Mouse (Mus musculus) liver, adult 10 weeks (tissue): Measurements from ENCODE around the gene Mfsd4b3. TPM values are rescaled to one million over a fixed set of nuclear protein-coding genes. Genes with fewer than 3 reads are reported as not detected.

ENCODE experiments used
- polyA plus RNA-seq: library from polyadenylated mRNA; stranded (reverse); fragments of 350-450 nt; fragmentation: Illumina TruSeq; extraction: RNeasy Lipid Tissue Mini Kit (QIAGEN cat#74804); gene quantifications from one replicate; pipeline ENCODE4 v1.2.3, GENCODE M21; 2014; ENCODE audit warnings: low read depth, low replicate concordance

Gene Mfsd4b3
- 20.1 TPM for polyA plus RNA-seq

DNA sequence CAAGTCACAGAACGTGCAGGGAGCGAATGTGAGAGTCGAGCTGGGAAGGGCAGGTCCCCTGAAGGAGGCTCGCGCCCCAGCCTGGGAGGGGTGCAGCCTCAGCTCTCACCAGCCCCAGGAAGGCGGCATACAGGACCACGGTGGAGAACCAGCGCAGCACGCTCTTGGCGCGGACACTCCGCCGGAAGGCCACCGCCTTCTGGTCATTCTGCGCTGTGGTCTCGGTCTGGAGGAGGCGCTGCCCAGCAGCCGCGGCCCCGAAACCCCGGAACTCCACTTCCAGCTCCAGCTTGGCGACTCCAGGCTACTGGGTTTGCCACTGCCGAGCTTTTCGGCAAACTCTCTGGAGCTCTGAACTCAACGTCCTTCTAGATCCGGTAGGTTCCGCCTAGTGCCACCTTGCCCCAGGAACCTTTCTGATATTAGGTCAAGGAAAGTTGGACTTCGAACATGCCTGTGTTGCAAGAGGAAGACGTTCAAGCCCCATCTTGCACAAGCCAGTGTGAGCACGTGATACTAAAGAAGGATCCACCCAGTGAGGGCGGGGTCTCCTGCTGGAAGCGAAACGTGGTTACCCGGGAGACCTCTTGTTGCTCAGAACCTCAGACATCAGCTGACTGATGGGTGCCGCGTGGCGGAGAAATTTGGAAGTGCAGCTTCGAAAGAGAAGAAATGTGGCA lies at the start of gene Mfsd4b3:
TSS of gene Mfsd4b3 (minus strand) at position 393 of the 680 bp plus-strand sequence.

DNA sequence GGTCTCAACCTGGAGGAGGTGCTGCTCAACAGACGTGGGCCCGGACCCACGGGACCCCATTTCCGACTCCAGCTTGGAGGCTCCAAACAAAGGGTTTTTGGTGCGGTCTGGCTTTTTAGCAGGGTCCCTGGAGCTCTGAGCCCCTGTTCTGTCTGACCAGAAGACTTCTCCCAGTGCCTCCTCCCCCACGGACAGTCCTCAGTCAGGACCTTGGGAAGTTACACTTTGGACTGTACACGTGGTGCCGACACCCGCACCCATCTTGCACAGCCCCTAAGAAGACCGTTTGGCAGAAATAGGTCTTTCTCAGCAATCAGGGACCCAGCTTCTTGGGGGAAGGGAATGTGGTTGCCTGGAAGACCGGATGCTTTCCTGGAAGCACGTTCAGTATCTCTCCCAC lies 26.5 kb upstream of the Mfsd4b3 start, which contains the start of gene Mfsd4b5:
TSS of gene Mfsd4b5 (minus strand) at position 181 of the 400 bp plus-strand sequence.

DNA sequence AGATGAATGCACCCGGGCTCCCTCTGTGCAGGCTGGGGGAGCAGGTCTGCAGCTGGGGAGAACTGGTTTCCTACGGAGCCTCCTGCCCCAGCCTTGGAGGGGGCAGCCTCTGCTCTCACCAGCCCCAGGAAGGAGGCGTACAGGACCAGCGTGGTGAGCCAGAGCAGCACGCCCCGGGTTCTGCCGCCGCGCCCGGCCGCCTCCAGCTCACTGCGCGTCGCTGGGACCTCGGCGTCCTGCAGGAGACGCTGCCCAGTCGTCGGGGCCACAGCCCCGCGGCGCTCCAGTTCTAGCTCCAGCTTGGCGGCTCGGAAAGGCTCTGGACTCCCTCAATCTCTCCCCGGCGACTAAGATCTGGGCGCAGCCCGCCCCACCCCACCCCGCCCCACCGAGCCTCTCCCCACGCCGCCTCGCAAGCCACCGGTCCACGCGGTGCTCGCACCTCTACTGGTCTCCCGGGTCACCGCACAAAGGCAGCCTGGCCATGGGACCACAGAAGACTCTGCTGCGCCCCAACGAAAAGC lies 33.3 kb downstream of the Mfsd4b3 start, which contains the start of gene Mfsd4b2:
TSS of gene Mfsd4b2 (minus strand) at position 308 of the 524 bp plus-strand sequence.

GRCm38 (mm10) chr10:39898874-39899371 lies 61.0 kb downstream of the Mfsd4b3 start, which contains the start of gene Mfsd4b4:
Mfsd4b4 (minus strand) TSS chr10:39899238.

Other genes with a start within 250 kb of the Mfsd4b3 start
- 16.9 TPM for gene Rev3l, start 228.0 kb downstream of the Mfsd4b3 start, polyA plus RNA-seq
- gene Mfsd4b4, start 60.9 kb downstream of the Mfsd4b3 start, polyA plus RNA-seq = 3.7 TPM
- gene Mfsd4b2, start 33.2 kb downstream of the Mfsd4b3 start, polyA plus RNA-seq = not detected
- gene Mfsd4b5, start 26.5 kb upstream of the Mfsd4b3 start, polyA plus RNA-seq = 0.53 TPM
- 50.4 TPM for gene Mfsd4b1, start 65.1 kb upstream of the Mfsd4b3 start, polyA plus RNA-seq
- gene Slc16a10, start 182.1 kb upstream of the Mfsd4b3 start, polyA plus RNA-seq = 79.5 TPM